Mouse (Mus musculus) layer of hippocampus, postnatal 10 days (tissue): Measurements from ENCODE around the gene Slc38a1. TPM values are rescaled to one million over a fixed set of nuclear protein-coding genes. Genes with fewer than 3 reads are reported as not detected.

ENCODE experiments used
- DNase-seq, 2 experiments: peaks; one replicate each; pipeline ENCODE4 v3.0.0; 2021; ENCODE audit warnings: low spot score in 2 of 2
- total RNA-seq, 2 experiments: library from RNA; stranded (reverse); gene quantifications; 2 replicates each; pipeline ENCODE4 v1.2.3; 2021

The Slc38a1 gene
- total RNA-seq, 2 experiments from 2014 or later, result 76.7 to 78.8 TPM

DNA sequence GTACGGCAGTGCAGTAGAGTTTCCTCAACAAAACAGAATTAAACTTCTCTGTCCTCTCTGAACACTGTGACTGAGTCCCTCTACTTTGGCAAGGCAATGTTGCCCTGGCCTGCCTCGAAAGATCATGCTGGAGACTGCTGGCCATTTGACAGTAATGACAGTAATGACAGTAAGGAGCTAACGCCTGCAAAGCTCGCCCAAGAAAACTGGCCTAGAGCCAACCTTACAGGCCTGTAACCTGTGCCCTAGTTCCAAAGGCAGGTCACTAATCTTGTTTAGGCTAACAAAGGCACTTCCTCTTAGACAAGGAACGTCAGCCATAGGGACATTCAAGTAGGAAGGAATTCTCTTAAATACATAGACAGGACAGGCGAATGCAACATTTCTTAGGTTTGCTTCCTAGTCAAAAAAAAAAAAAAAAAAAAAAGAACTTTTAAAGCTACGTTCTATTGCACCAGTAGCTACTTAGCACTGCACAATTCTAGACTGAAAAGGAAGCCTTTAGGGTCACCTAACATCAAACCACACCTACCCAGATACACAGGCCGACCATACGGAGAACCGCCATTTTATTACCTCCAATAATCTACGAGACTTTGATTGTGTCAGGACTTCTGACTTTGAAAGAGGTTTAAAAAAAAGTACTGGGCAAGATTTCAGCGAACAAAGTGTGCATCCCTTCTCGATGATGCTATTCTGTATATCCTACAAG is 74.3 kb downstream of the Slc38a1 start:
- DNase-seq, result no peak

DNA sequence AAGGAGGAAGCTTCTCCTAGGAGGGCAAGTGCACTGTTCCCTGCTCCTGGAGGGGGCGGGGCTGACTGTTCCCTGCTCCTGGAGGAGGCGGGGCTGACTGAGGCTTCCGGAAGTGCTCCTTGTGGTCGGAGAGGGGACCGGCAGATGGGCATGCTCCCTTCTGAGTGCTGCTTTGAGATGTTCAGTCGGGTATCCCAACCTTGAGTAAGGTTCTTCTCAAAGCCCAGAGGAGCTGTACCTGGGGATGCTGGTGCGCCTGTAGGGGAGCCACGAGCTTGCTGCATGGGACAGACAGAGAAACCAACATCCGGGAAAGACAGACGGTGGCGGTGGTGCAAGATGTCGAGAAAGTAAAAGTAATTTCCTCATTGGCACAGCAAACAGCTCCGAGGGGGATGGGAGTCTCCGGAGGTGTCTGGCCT is 75.9 kb downstream of the Slc38a1 start:
- DNase-seq, result no peak

DNA sequence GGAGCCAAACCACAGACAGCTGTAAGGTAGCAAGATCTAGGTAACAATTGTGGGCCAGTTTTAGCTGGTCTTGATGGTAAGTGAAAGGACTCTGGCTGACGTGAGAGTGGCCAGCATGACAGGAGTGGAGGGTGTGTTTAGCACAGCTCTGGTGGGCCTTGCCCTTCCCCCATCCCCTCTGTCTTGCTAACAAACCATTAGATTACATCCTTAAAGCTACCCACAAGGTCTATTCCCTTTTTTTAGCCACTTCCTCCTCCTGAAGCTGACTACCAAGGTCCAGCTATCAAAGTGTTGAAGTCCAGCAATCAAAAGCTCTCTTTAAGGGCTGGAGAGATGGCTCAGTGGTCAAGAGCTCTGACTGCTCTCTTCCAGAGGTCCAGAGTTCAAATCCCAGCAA is 78.9 kb downstream of the Slc38a1 start:
- DNase-seq, result no peak

DNA sequence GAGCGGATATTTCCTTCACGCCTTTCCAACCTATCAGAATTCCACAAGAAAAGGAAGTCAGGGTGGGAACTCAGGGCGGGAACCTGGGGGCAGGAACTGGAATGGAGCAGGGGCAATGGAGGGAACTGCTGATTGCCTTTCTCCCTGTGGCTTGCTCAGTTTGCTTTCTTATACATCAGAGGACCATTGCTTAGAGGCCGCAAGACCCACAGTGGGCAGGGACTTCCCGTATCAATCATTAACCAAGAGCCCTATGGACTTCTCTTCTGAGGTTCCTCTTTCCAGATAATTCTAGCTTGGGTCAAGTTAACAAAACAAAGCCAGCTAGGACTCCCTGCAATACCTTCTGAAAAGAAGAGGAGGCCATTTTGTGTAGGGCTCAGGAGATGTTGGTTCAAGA is 80.2 kb downstream of the Slc38a1 start:
- DNase-seq, result no peak

DNA sequence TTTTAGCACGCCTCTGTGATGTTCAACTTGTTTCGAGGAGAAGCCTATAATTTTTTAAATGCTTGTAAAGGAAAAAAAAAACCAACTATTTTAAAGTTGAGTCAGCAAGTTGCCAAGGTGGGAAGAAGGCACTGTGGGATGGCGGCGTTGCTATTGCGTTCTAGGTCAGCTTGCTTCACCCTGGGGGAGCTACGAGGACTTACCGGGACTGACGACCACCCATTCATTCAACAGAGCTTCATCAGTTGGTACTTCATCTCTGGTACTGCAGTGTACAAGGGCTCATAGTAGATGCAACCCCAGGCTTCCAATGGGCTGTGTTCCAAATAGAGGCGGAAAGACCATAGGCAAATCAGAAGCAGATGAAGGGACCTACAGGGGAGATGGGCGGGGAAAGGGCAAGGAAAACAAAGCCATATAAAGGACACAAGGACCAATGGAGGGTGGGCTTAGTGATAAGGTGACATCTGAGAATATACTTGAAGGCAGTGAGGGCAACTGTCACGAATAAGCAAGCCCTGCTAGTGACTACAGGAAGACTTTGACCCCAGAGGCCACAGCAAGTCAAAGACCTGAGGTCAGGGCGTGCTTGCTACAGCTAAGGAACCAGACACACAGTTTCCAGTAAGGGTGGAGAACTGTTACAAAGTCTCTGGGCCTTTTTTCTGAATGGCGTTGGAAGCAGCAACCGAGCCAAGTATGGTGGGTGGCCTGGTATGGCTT is 82.0 kb downstream of the Slc38a1 start:
- no peak for DNase-seq

DNA sequence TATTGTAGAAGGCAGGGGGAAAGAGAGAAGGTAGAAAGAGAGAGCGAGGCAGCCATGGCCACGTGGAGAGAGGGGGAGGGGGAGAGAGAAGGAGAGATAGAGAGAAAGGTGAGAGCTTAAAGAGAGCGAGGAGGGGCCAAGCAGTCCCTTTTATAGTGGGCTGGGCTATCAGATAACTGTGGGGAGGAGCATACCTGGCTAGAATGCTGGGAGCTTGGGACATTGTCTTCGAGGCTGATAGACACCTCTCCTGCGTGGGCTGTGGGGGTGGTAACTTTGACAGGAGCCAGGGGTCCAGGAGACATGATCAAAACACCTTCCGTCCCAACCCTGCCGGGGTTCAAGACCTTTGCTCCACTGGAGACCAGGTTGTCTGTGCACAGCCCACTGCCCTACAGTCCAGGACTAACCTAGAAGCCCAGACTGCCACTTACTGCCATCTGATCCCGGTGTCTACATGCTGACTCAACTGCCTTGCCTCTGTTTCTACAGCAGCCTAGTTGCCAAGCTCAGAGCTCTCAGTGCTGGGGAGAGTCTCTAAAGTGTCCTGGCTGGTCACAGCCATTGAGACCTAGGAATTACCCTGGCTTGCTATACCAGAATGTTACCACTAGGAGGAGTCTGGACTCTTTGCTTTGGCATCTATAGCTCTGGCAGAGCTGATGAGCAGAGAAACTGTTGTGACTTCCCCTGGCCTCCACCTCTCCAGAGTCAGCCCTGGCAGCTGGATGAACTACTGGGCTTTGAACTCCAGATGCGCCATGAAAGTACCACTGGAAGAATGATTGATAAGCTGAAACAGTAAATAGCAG is 90.9 kb downstream of the Slc38a1 start:
- peak; percentile 33 to 67 for DNase-seq

DNA sequence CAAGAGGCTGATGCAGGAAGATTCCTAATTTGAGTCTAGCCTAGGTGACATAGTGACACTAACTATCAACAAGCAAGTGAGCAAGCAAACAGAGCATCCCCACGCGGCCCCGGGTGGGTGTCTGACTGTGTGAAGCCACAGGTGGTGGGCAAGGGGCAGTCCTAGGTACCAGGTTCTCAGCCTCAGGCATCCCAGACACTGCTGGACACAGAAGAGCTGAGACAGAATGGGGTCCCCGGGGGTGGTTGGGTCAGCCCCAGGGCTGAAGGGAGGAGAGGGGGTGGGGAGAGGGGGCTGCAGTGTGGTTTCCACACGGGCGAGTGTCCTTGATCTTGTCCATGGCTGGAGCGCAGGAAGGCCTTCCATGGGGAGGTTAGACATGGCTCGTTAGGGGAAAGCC is 91.6 kb downstream of the Slc38a1 start:
- DNase-seq, result no peak

DNA sequence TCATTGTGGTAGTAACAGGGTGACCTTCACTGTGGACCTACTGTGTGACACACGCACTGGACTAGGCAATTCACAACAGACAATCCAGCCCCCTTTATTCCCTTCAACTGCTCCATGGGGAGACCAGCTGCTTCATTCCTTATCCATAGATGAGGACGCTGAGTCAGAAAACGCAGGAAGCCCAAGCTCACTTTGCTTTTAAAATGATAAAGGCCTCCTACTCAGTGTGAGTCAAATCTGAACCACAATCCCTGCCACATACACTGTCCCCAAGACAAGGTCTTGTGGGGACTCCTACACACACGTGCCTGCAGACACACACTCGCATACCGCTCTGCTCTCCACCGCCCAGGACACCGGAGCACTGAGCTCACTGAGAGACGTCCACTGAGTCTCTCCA is 94.3 kb downstream of the Slc38a1 start:
- no peak for DNase-seq

DNA sequence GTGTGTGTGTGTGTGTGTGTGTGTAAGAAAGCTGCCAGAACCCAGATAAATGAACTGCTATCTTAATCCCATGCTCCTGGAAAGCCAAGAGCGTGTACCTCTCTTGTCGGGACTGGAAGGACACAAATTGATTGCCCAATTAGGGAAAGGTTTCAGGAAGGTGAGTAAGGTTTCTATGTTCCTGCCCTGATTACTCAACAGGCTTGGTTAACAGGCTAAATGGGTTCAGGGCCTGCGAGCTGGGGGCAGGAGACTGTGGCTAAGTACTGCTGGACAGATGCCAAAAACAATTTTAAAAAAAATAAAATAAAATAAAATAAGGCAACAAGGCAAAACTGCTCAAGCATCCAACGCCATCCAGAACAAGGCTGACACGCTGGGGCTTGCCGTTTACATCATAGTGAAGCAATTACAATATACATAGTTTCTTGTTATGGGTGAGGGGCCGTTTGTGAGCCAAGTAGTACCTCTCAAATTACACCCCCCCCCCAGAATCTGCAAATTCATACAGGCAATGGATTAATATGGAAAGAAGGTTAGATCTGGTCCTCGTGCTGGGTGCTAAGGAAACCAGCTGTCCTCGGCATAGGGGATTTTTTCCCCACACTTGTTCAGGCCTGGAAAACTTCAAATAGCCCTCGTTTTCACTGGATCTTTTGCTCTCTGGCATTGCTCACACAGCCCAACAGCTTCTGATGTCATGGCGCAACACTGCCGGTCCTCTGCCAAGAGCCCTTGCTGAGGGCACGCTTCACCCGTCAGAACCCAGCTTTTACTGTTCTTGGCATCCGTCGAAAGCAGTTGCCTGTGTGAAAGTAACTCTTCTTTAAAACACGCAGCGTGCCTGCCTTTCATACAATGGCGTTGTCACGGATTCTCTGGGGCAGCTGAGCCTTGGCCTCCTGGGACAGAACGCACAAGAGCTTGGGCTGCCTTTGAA is 95.2 kb downstream of the Slc38a1 start:
- DNase-seq, result peak; percentile 62 to 64

DNA sequence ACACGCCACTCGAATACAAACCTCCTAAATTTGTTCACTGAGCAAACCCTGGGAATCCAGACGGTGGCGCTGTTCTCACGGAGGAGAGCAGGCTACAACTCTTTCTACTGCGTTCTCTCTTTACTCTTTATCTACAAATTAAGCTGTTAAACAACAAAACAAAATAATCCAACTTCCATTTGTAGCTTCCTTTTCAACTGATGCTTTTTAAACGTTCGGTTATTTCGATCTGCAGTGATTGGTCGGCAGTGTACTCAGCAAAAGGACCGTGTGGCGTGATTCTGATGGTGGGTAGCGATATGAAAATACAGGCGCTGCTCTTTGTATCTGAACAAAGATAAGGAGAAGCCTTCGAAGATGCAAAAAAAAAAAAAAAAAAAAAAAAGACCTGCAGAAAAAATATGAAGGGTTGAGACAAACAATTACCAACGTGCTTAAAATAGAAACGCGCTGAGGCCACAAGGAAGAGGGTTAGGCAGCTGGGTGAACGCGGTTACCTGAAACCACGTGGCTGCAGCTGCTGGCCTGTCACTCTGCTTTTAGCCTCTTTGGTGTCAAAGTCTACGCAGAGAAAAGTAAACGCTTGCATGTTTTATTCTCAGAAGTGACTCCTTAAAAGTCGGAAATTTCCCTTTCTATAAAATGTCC is 99.4 kb downstream of the Slc38a1 start:
- peak; percentile 67 to 74 for DNase-seq

DNA sequence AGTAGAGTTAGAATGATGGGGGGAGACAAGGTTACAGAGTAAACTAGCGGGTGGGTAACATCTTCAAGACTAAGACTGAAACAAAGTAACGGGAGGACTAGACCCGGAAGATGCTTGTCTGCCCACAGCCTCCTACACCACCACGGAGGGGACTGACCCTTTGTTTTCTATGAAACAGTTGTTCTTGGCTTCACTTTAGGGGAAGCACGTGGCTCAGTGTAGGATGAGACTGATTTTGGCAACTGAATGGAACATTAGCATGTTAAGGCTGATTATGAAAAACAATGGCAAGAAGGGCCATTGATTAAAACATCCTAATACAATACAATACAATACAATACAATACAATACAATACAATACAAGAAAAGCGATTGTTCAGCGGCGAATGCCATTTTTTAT is 100.6 kb downstream of the Slc38a1 start:
- DNase-seq, result no peak

DNA sequence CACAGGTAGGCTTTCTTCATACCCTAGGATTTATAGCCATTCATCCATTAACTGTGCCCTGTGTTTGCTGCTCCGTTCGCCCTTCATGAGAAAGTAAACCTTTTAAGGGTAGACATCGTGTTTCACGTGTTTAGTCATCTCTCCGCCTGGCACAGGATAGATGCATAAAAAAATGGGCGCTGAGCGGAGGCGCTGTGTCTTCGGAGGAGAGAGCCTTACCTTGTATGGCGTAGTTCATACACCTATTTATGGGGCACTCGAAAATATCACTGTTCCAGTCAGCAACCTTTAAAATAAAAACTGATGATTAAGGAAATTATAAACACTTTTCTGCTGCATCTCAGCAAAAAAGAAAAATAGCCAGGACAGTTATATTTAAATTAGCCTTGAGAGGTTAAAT is 105.4 kb downstream of the Slc38a1 start:
- no peak for DNase-seq

DNA sequence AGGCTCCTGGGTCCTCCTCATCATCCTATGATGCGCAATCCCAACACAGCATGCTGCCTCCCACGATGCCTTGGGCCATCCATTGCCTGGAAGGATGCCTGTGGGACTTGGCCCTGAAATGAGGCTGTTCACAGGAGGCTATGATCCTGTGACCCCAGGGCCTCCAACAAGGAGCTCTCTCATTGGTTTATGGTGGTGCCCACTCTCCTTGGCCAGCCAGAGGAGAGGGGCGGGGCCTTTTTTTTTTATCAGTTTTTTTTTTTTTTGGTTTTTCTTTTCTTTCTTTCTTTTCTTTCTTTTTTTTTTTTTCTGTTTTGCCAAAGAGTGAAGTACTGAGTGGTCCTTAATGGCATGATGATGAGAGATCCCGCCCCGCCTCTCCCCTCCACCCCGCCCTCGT is 106.3 kb downstream of the Slc38a1 start:
- DNase-seq, result no peak

DNA sequence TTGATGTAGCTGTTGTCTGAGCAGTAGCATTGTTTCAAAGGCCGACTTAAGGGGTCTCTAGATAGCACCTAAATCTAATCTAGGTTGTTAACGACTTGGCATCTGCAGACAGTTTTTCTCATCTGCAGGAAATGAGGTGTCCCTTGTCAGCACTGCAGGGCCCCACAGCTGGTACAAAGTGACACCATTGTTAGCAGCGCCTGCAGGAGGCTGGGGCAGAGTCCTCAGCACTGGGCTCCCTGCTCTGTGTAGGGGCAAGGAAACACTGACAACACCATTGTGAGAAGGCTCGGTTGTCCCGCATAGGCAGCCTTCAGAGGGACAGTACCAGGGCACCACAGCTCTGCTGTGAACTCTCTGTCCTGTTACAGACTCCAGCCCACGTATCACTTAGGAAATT is 115.0 kb downstream of the Slc38a1 start:
- no peak for DNase-seq

DNA sequence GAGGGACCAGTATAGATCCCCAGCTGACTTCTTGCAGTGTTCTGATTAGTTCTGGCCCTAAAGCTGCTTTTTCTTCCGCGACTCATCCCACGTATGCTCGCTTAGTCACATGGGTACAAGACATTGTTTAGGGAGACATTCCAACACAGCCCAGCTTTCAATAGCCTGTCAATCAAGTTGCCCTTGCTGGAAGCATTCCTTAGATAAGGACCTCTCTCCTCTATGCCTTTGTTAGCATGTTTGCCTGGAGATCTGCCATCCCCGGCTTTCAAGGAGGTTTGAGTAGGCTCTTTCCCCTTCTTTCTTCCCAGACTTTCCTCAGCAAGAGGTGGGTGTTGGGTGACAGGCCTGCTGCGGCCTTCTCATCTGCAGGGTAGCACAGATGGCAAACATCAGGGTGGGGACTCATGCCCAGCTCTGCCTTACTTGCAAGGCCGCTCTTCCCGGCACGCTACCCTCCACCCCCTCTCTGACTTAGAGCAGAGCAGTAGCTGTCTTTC is 118.4 kb downstream of the Slc38a1 start:
- DNase-seq, result no peak

Other genes with a start within 250 kb of the Slc38a1 start
- 10 to 100 TPM; 49.9 to 50.3 TPM for gene Scaf11, start 182.1 kb downstream of the Slc38a1 start, total RNA-seq
- 10 to 100 TPM; 64.7 to 73.8 TPM for gene Slc38a2, start 56.8 kb upstream of the Slc38a1 start, total RNA-seq